Mouse (Mus musculus) myocyte (in vitro differentiated cells): ENCODE results near the gene Dus1l. TPM values are rescaled to one million over a fixed set of nuclear protein-coding genes. Genes with fewer than 3 reads are reported as not detected.
"Not testable (repeated sequence)": the region's sequence is repeated elsewhere in the genome, so short reads cannot be mapped to it uniquely, and the experiment has no call there.

ENCODE experiments used
- H3K27me3 ChIP-seq: one replicate; pipeline ENCODE4 v1.6.1; 2011; ENCODE audit not compliant: control insufficient read depth, insufficient read depth, insufficient read length
- H3K36me3 ChIP-seq: one replicate; pipeline ENCODE4 v1.6.1; 2011; ENCODE audit not compliant: control insufficient read depth, insufficient read depth
- H3K4me2 ChIP-seq: one replicate; pipeline ENCODE4 v1.6.1; 2011; ENCODE audit warnings: low read depth, control low read depth
- H3K4me3 ChIP-seq: one replicate; pipeline ENCODE4 v1.5.1; 2011; ENCODE audit warnings: mild to moderate bottlenecking, control low read depth, moderate library complexity
- H3K79me2 ChIP-seq: one replicate; pipeline ENCODE4 v1.6.1; 2011; ENCODE audit not compliant: control insufficient read depth, insufficient read depth
- H3ac ChIP-seq: one replicate; pipeline ENCODE4 v1.6.1; 2011; ENCODE audit not compliant: control insufficient read depth, insufficient read length
- CEBPB ChIP-seq: IDR thresholded peaks from 2 replicates; pipeline ENCODE4 v1.6.1; 2011; ENCODE audit warnings: mild to moderate bottlenecking, moderate library complexity; ENCODE audit not compliant: poor library complexity, insufficient read depth, severe bottlenecking
- E2F4 ChIP-seq: IDR thresholded peaks from one replicate; pipeline ENCODE4 v1.6.1; 2011; ENCODE audit warnings: mild to moderate bottlenecking, control low read depth, moderate library complexity; ENCODE audit not compliant: insufficient read depth
- MAX ChIP-seq: IDR thresholded peaks from one replicate; pipeline ENCODE4 v1.6.1; 2011; ENCODE audit warnings: low read depth, mild to moderate bottlenecking, control low read depth
- MYOD1 ChIP-seq, 3 experiments: IDR thresholded peaks; one replicate each; pipeline ENCODE4 v1.6.1; 2011; ENCODE audit warnings: control low read depth in 2 of 3, low read depth in 2 of 3, mild to moderate bottlenecking in 2 of 3, moderate library complexity in 1 of 3; ENCODE audit not compliant: insufficient read length in 2 of 3, control insufficient read depth in 1 of 3
- MYOG ChIP-seq, 3 experiments: IDR thresholded peaks; one replicate each; pipeline ENCODE4 v1.6.1; 2011; ENCODE audit warnings: control low read depth in 2 of 3, low read depth in 2 of 3, mild to moderate bottlenecking in 2 of 3; ENCODE audit not compliant: insufficient read length in 2 of 3, control insufficient read depth in 1 of 3, insufficient read depth in 1 of 3
- POLR2A ChIP-seq: IDR thresholded peaks from one replicate; pipeline ENCODE4 v1.6.1; 2011; ENCODE audit warnings: low read depth, mild to moderate bottlenecking, control low read depth, moderate library complexity; ENCODE audit not compliant: insufficient read length
- POLR2AphosphoS2 ChIP-seq: IDR thresholded peaks from one replicate; pipeline ENCODE4 v1.6.1; 2011; ENCODE audit warnings: low read depth, control low read depth; ENCODE audit not compliant: insufficient read length
- REST ChIP-seq: IDR thresholded peaks from one replicate; pipeline ENCODE4 v1.6.1; 2011; ENCODE audit warnings: mild to moderate bottlenecking, control low read depth, moderate library complexity; ENCODE audit not compliant: insufficient read depth, insufficient read length
- SRF ChIP-seq: IDR thresholded peaks from one replicate; pipeline ENCODE4 v1.6.1; 2011; ENCODE audit warnings: low read depth; ENCODE audit not compliant: control insufficient read depth, insufficient read length
- TCF12 ChIP-seq: IDR thresholded peaks from one replicate; pipeline ENCODE4 v1.6.1; 2011; ENCODE audit warnings: mild to moderate bottlenecking, control low read depth; ENCODE audit not compliant: poor library complexity, insufficient read depth, severe bottlenecking
- TCF3 ChIP-seq: IDR thresholded peaks from one replicate; pipeline ENCODE4 v1.6.1; 2011; ENCODE audit warnings: low read depth, control low read depth; ENCODE audit not compliant: insufficient read length
- USF1 ChIP-seq: IDR thresholded peaks from one replicate; pipeline ENCODE4 v1.6.1; 2011; ENCODE audit warnings: low read depth, mild to moderate bottlenecking, control low read depth, moderate library complexity
- polyA plus RNA-seq: library from polyadenylated mRNA; unstranded; fragments of >200 nt; fragmentation: generic; extraction: Trizol; gene quantifications from one replicate; pipeline ENCODE4 v1.2.1, GENCODE M21; 2012; ENCODE audit warnings: missing spikeins

Dus1l gene
- polyA plus RNA-seq: 58.3 TPM

- peaks cover 16% of the 10 kb centered on the region for H3K79me2 ChIP-seq
- peak within 1 kb of the TSS; percentile 62 for H3ac ChIP-seq
- H3K4me3 ChIP-seq: peak within 1 kb of the TSS; percentile 79
- H3K36me3 ChIP-seq: peaks cover under 1% of the 10 kb centered on the region
- H3K4me2 ChIP-seq: peak within 1 kb of the TSS; percentile 93
- TF ChIP-seq REST (no peak), POLR2A (peak; percentile 76), MYOD1 (IDR thresholded peaks at IDR 0.05; ENCODE audit: control insufficient read depth in 1 of 3, insufficient read length in 2 of 3, low read depth in 2 of 3) (no peak), POLR2AphosphoS2 (peak; percentile 77), TCF3 (no peak), E2F4 (no peak), MAX (no peak), TCF12 (no peak), USF1 (peak; percentile 20), SRF (peak; percentile 79), CEBPB (0 out of 2 replicates have a peak, but pooled peaks have one; percentile 28), MYOG (IDR thresholded peaks at IDR 0.05; ENCODE audit: control insufficient read depth in 1 of 3, insufficient read depth in 1 of 3, insufficient read length in 2 of 3, low read depth in 2 of 3) (peak in 2 of 3 experiments; percentile 38 to 63)
- H3K27me3 ChIP-seq: no peaks in the 10 kb centered on the region
Measured at GRCm38 (mm10) chr11:120795756-120796613, at the start of gene Dus1l. TSS of gene Dus1l (minus strand) at chr11:120796403.

DNA sequence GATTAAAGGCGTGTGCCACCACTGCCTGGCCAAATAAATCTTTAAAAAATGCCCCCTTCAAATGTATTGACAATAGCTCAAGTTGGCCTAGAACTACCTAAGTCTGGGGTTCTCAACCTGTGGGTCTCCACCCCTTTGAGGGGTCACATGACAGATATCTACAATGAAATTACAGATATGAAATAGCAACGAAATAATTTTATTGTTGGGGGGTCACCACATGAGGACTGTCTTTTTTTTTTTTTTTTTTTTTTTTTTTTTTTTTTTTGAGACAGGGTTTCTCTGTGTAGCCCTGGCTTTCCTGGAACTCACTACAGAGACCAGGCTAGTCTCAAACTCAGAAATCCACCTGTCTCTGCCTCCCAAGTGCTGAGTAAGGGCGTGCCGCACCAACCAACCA is 48.1 kb upstream of the Dus1l start:
- H3K4me3 ChIP-seq: no peak overlapping the region
- TF ChIP-seq CEBPB: no peak
- no peak for TF ChIP-seq SRF
- TF ChIP-seq TCF12: no peak
- no peak for TF ChIP-seq MAX
- TF ChIP-seq E2F4: no peak
- no peak for TF ChIP-seq USF1
- TF ChIP-seq MYOG (IDR thresholded peaks at IDR 0.05; ENCODE audit: control insufficient read depth in 1 of 3, insufficient read depth in 1 of 3, insufficient read length in 2 of 3, low read depth in 2 of 3): no peak
- TF ChIP-seq REST: no peak
- TF ChIP-seq MYOD1 (IDR thresholded peaks at IDR 0.05; ENCODE audit: control insufficient read depth in 1 of 3, insufficient read length in 2 of 3, low read depth in 2 of 3): no peak
- no peak for TF ChIP-seq POLR2AphosphoS2
- no peak for TF ChIP-seq TCF3
- TF ChIP-seq POLR2A: no peak
- H3K36me3 ChIP-seq: no peaks in the 10 kb centered on the region
- H3ac ChIP-seq: no peak overlapping the region
- no peaks in the 10 kb centered on the region for H3K79me2 ChIP-seq
- no peak overlapping the region for H3K4me2 ChIP-seq
- H3K27me3 ChIP-seq: no peaks in the 10 kb centered on the region

GRCm38 (mm10) chr11:120833555-120834280 is 37.5 kb upstream of the Dus1l start:
- Histone ChIP-seq H3K4me2 (no peak overlapping the region), H3K79me2 (no peaks in the 10 kb centered on the region), H3K4me3 (no peak overlapping the region), H3K36me3 (no peaks in the 10 kb centered on the region), H3ac (no peak overlapping the region), H3K27me3 (no peaks in the 10 kb centered on the region)
- TF ChIP-seq MAX (no peak), TCF12 (no peak), MYOG (IDR thresholded peaks at IDR 0.05; ENCODE audit: control insufficient read depth in 1 of 3, insufficient read depth in 1 of 3, insufficient read length in 2 of 3, low read depth in 2 of 3) (no peak), MYOD1 (IDR thresholded peaks at IDR 0.05; ENCODE audit: control insufficient read depth in 1 of 3, insufficient read length in 2 of 3, low read depth in 2 of 3) (no peak), POLR2A (no peak), E2F4 (no peak), CEBPB (no peak), TCF3 (no peak), POLR2AphosphoS2 (no peak), REST (no peak), USF1 (no peak), SRF (no peak)

DNA sequence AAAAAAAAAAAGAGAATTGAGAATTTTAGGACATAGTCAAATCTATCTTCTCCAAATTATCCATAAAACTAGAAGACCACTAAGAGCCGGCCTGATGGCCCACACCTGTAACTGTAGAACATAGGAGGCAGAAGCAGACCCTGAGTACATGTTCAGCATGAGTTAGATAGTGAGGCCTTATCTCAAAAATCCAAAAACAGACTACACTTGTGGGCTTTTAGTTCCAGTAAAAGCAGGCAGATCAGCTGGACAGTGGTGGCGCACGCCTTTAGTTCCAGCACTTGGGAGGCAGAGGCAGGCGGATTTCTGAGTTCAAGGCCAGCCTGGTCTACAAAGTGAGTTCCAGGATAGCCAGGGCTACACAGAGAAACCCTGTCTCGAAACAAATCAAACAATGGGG is 36.8 kb upstream of the Dus1l start:
- not testable (repeated sequence) for H3K4me2 ChIP-seq, H3K4me3 ChIP-seq, H3K79me2 ChIP-seq, H3K27me3 ChIP-seq, H3ac ChIP-seq, H3K36me3 ChIP-seq
